In genomic region chr7:44614041-44614688, GRCm38 (mm10) we compare ENCODE assay signal across 11 mouse cellular contexts. TPM values are rescaled to one million over a fixed set of nuclear protein-coding genes. Genes with fewer than 3 reads are reported as not detected.
A peak's percentile ranks its signal among the peaks of the same experiment; 100 is the strongest.
DNase-seq lines count a peak whose midpoint lies in the region; ATAC-seq and TF ChIP-seq lines count a peak whose summit lies in the region.
"Had no signal": no experiment of that assay in that cellular context is flagged by ENCODE, and none has a peak within 500 bp of the region (broad histone marks: within the 10 kb centered on the region; RNA-seq: fewer than 3 reads in every experiment).

No protein-coding gene starts in this region.

- 0 out of 2 replicates have a peak, but pooled peaks cover 2% of the 10 kb centered on the region for H3K36me3 ChIP-seq in intestine, embryonic 16.5 days (ENCODE audit: control insufficient read depth, insufficient read depth, low read length)
- H3K36me3 ChIP-seq in intestine, postnatal 0 days (ENCODE audit: control insufficient read depth, insufficient read depth): peaks cover 53% of the 10 kb centered on the region
- no peaks in the 10 kb centered on the region for H3K36me3 ChIP-seq in embryonic facial prominence, embryonic 11.5 days (replicated peaks; ENCODE audit: control insufficient read depth, insufficient read depth, low read depth, low read length)
- H3K36me3 ChIP-seq in lung, embryonic 14.5 days (ENCODE audit: insufficient read depth): no peaks in the 10 kb centered on the region

- H3K4me2 ChIP-seq in intestine, embryonic 16.5 days (ENCODE audit: low read depth, low read length): no peak overlapping the region
- H3K4me2 ChIP-seq in intestine, postnatal 0 days (replicated peaks; ENCODE audit: low read depth): no peak overlapping the region
- 0 out of 2 replicates have a peak overlapping the region, but pooled peaks have one; percentile 8 for H3K4me2 ChIP-seq in embryonic facial prominence, embryonic 11.5 days (ENCODE audit: low read depth, low read length)
- H3K4me2 ChIP-seq in lung, embryonic 14.5 days: peak overlapping the region; percentile 29
- H3K4me2 ChIP-seq: intestine, embryonic 15.5 days had no signal

- no peak overlapping the region for H3K27ac ChIP-seq in intestine, embryonic 16.5 days (ENCODE audit: low read length)
- no peak overlapping the region for H3K27ac ChIP-seq in intestine, postnatal 0 days (ENCODE audit: low read depth, low read length)
- no peak overlapping the region for H3K27ac ChIP-seq in embryonic facial prominence, embryonic 11.5 days (replicated peaks; ENCODE audit: low read depth, low read length)
- H3K27ac ChIP-seq in lung, embryonic 14.5 days (ENCODE audit: low read depth): no peak overlapping the region
- H3K27ac ChIP-seq: heart, adult 2 months; intestine, embryonic 15.5 days had no signal

- 0 out of 2 replicates have a peak, but pooled peaks have one; percentile 14 for ATAC-seq in intestine, embryonic 16.5 days
- no peak for ATAC-seq in intestine, postnatal 0 days
- ATAC-seq in embryonic facial prominence, embryonic 11.5 days (replicated peaks; ENCODE audit: insufficient number of reproducible peaks, low FRiP score, low TSS enrichment, low read depth): no peak
- 0 out of 2 replicates have a peak, but pooled peaks have one; percentile 47 for ATAC-seq in lung, embryonic 14.5 days (ENCODE audit: insufficient read depth)
- ATAC-seq: intestine, embryonic 15.5 days had no signal

- no peak overlapping the region for H3K4me3 ChIP-seq in intestine, embryonic 16.5 days (ENCODE audit: low read length)
- no peak overlapping the region for H3K4me3 ChIP-seq in intestine, postnatal 0 days (ENCODE audit: low read depth, low read length)
- no peak overlapping the region for H3K4me3 ChIP-seq in embryonic facial prominence, embryonic 11.5 days (ENCODE audit: low read depth, low read length)
- H3K4me3 ChIP-seq in lung, embryonic 14.5 days (ENCODE audit: low read depth, low read length): no peak overlapping the region
- H3K4me3 ChIP-seq: heart, adult 2 months; intestine, embryonic 15.5 days had no signal

- no peaks in the 10 kb centered on the region for H3K9me3 ChIP-seq in intestine, embryonic 16.5 days (ENCODE audit: control insufficient read depth, low read length)
- H3K9me3 ChIP-seq in intestine, postnatal 0 days (ENCODE audit: control insufficient read depth): no peaks in the 10 kb centered on the region
- no peaks in the 10 kb centered on the region for H3K9me3 ChIP-seq in embryonic facial prominence, embryonic 11.5 days (replicated peaks; ENCODE audit: control insufficient read depth, low read length)
- H3K9me3 ChIP-seq in lung, embryonic 14.5 days (ENCODE audit: low read depth, low read length): no peaks in the 10 kb centered on the region
- H3K9me3 ChIP-seq: intestine, embryonic 15.5 days had no signal

- H3K4me1 ChIP-seq in intestine, embryonic 16.5 days (ENCODE audit: control insufficient read depth, insufficient read depth, low read length): no peaks in the 10 kb centered on the region
- H3K4me1 ChIP-seq in intestine, postnatal 0 days (replicated peaks; ENCODE audit: control insufficient read depth, insufficient read depth, low read length): no peaks in the 10 kb centered on the region
- H3K4me1 ChIP-seq in embryonic facial prominence, embryonic 11.5 days (ENCODE audit: control insufficient read depth, insufficient read depth, low read length): no peaks in the 10 kb centered on the region
- H3K4me1 ChIP-seq in lung, embryonic 14.5 days (ENCODE audit: insufficient read depth): no peaks in the 10 kb centered on the region; the same call in 1 of the 2 replicates
- H3K4me1 ChIP-seq: intestine, embryonic 15.5 days had no signal

- peak; percentile 47 for DNase-seq in embryonic facial prominence, embryonic 11.5 days (ENCODE audit: low spot score)
- peak; percentile 64 for DNase-seq in lung, embryonic 14.5 days
- peak; percentile 16 for DNase-seq in neural tube, embryonic 10.5 days (ENCODE audit: extremely low spot score, low spot score)
- no peak for DNase-seq in left cerebral cortex, adult 18-20 months (ENCODE audit: low spot score in 2 of 2)
- no peak for DNase-seq in urinary bladder, adult 2 months (ENCODE audit: low spot score)
- DNase-seq in thymus, postnatal 25 days: no peak
- DNase-seq: adrenal gland, postnatal 36 days; heart, adult 2 months had no signal

- H3K27me3 ChIP-seq in intestine, embryonic 16.5 days (replicated peaks; ENCODE audit: control insufficient read depth, insufficient read depth, low read length): 0 out of 2 replicates have a peak, but pooled peaks cover 8% of the 10 kb centered on the region
- H3K27me3 ChIP-seq in intestine, postnatal 0 days (replicated peaks; ENCODE audit: control insufficient read depth, insufficient read depth, low read length): no peaks in the 10 kb centered on the region
- H3K27me3 ChIP-seq in embryonic facial prominence, embryonic 11.5 days (ENCODE audit: control insufficient read depth, insufficient read depth, low read length): no peaks in the 10 kb centered on the region
- H3K27me3 ChIP-seq in lung, embryonic 14.5 days (ENCODE audit: insufficient read depth, low read length): peaks cover 10% of the 10 kb centered on the region; the same call in 1 of the 2 replicates

- 18% methylated on average over 20 of the region's 20 CpGs for WGBS in intestine, embryonic 16.5 days
- WGBS in intestine, postnatal 0 days: 29% methylated on average over 20 of the region's 20 CpGs
- 4% methylated on average over 20 of the region's 20 CpGs for WGBS in embryonic facial prominence, embryonic 11.5 days
- 7% methylated on average over 20 of the region's 20 CpGs for WGBS in lung, embryonic 14.5 days

- H3K9ac ChIP-seq in intestine, embryonic 16.5 days (ENCODE audit: low read depth, low read length): no peak overlapping the region
- no peak overlapping the region for H3K9ac ChIP-seq in intestine, postnatal 0 days (ENCODE audit: low read depth, low read length)
- H3K9ac ChIP-seq in embryonic facial prominence, embryonic 11.5 days (replicated peaks; ENCODE audit: low read length): no peak overlapping the region
- H3K9ac ChIP-seq in lung, embryonic 14.5 days: no peak overlapping the region
- H3K9ac ChIP-seq: intestine, embryonic 15.5 days had no signal

- TF ChIP-seq CTCF in intestine, postnatal 0 days (IDR thresholded peaks at IDR 0.05; ENCODE audit: low read depth): no peak
- TF ChIP-seq CTCF in lung, embryonic 14.5 days (IDR thresholded peaks at IDR 0.05; ENCODE audit: low read depth): no peak

RNA-seq across cellular contexts. Expression of gene Kcnc3, which starts 23.7 kb away (rescaled TPM):
- 0.20 and 0.22 TPM in 2 replicates for polyA plus RNA-seq in intestine, embryonic 16.5 days (2015; fragmentation: Nextera tagmentation; extraction: Ambion mirVana)
- polyA plus RNA-seq in intestine, postnatal 0 days (2015; fragmentation: Nextera tagmentation; extraction: Ambion mirVana): 0.20 TPM in 2 replicates
- 0.32 and 0.39 TPM in 2 replicates for polyA plus RNA-seq in embryonic facial prominence, embryonic 11.5 days (2014; fragmentation: Nextera tagmentation; extraction: Ambion mirVana)
- polyA plus RNA-seq in lung, embryonic 14.5 days (2014; fragmentation: Nextera tagmentation; extraction: Ambion mirVana): 0.70 and 0.97 TPM in 2 replicates
- total RNA-seq in left cerebral cortex, adult 18-20 months (2021): 100 to 1,000 TPM in 1 of 2 experiments, 10 to 100 TPM in 1; 94.5 to 111 TPM
- 0.43 and 1.1 TPM in 2 replicates for polyA plus RNA-seq in urinary bladder, adult 2 months (2012; rRNA removed)

RNA-seq across cellular contexts. Expression of gene Napsa, which starts 42.0 kb away (rescaled TPM):
- 3.4 and 3.9 TPM in 2 replicates for polyA plus RNA-seq in intestine, embryonic 16.5 days (2015; fragmentation: Nextera tagmentation; extraction: Ambion mirVana)
- 0.99 and 1.1 TPM in 2 replicates for polyA plus RNA-seq in intestine, postnatal 0 days (2015; fragmentation: Nextera tagmentation; extraction: Ambion mirVana)
- 0.70 and 0.88 TPM in 2 replicates for polyA plus RNA-seq in embryonic facial prominence, embryonic 11.5 days (2014; fragmentation: Nextera tagmentation; extraction: Ambion mirVana)
- 4.7 and 6.8 TPM in 2 replicates for polyA plus RNA-seq in lung, embryonic 14.5 days (2014; fragmentation: Nextera tagmentation; extraction: Ambion mirVana)
- under 1 TPM in 1 of 2 experiments, not detected in 1; 0.37 TPM for total RNA-seq in left cerebral cortex, adult 18-20 months (2021)
- polyA plus RNA-seq in urinary bladder, adult 2 months (2012; rRNA removed): 5.3 TPM in 2 replicates

RNA-seq across cellular contexts. Expression of gene Myh14, which starts 56.5 kb away (rescaled TPM):
- polyA plus RNA-seq in intestine, embryonic 16.5 days (2015; fragmentation: Nextera tagmentation; extraction: Ambion mirVana): 70.3 and 81.3 TPM in 2 replicates
- 114 and 141 TPM in 2 replicates for polyA plus RNA-seq in intestine, postnatal 0 days (2015; fragmentation: Nextera tagmentation; extraction: Ambion mirVana)
- 2.1 and 4.5 TPM in 2 replicates for polyA plus RNA-seq in embryonic facial prominence, embryonic 11.5 days (2014; fragmentation: Nextera tagmentation; extraction: Ambion mirVana)
- 33.6 and 37.3 TPM in 2 replicates for polyA plus RNA-seq in lung, embryonic 14.5 days (2014; fragmentation: Nextera tagmentation; extraction: Ambion mirVana)
- total RNA-seq in left cerebral cortex, adult 18-20 months (2021): 10 to 100 TPM; 22.4 to 24.4 TPM
- polyA plus RNA-seq in urinary bladder, adult 2 months (2012; rRNA removed): 8.7 and 16.9 TPM in 2 replicates

Comparison
In these comparisons a context has a peak if more than half of its experiments do, and no peak if none do; other contexts are left out.
1. ATAC-seq: peak in intestine, embryonic 16.5 days (single experiment) and lung, embryonic 14.5 days (single experiment); none in intestine, postnatal 0 days (single experiment) and embryonic facial prominence, embryonic 11.5 days (single experiment).
2. H3K4me2 ChIP-seq: peak in embryonic facial prominence, embryonic 11.5 days (single experiment) and lung, embryonic 14.5 days (single experiment); none in intestine, embryonic 16.5 days (single experiment) and intestine, postnatal 0 days (single experiment).
3. DNase-seq: peak in embryonic facial prominence, embryonic 11.5 days (single experiment), lung, embryonic 14.5 days (single experiment) and neural tube, embryonic 10.5 days (single experiment); none in left cerebral cortex, adult 18-20 months (0 of 2), urinary bladder, adult 2 months (single experiment) and thymus, postnatal 25 days (single experiment).